Mouse (Mus musculus) cerebral cortex, adult 2 months (tissue): ENCODE results near the gene Fancg.

Experiments used
- WGBS: fragments of 180-500 bp; shearing (Covaris S2); methylation state at CpG from one replicate; pipeline ENCODE4 v1.1.7; 2018; 5-methylcytosine and 5-hydroxymethylcytosine counted together

The Fancg gene

DNA sequence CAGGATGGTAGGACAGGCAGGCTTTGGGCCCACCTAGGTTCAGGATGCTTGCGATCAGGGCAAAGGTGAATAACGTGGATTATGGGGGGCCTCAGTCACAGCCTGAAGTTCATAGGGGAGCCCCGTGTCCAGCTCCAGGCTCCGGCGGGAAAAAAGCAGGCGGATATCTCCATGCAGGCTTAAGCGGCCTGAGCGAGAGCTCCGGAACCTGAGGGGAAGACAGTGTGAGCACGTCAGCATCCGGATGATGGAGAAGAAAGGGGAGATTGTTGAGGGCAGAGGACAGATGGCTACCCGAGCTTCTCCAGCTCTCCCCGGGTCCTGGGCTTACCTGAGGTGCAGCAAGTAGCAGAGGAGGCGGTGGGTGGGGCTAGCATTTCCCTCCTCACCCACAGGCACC, 23.2 kb upstream of the Fancg start:
- 85% methylated on average over 14 of the region's 14 CpGs for WGBS

DNA sequence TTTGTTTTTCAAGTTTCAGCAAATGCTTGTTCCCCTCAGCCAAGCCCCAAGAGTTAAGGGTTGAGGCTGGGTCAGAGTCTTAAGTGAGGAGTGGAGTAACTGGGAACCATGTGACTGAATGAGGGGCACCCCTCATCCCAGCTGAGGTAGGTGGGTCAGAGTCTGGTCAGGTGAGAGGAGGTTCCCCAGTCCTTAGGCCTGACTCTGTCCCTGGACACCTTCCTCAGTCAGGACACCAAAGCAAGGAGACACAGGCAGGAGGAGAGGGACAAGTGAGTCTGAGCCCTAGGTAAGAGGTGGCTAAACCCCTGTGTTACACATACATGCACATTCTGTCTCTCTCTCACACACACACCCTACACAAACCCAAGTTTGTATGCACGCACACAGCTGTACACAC, 22.2 kb upstream of the Fancg start:
- WGBS = 86% methylated on average over 1 of the region's 1 CpGs

DNA sequence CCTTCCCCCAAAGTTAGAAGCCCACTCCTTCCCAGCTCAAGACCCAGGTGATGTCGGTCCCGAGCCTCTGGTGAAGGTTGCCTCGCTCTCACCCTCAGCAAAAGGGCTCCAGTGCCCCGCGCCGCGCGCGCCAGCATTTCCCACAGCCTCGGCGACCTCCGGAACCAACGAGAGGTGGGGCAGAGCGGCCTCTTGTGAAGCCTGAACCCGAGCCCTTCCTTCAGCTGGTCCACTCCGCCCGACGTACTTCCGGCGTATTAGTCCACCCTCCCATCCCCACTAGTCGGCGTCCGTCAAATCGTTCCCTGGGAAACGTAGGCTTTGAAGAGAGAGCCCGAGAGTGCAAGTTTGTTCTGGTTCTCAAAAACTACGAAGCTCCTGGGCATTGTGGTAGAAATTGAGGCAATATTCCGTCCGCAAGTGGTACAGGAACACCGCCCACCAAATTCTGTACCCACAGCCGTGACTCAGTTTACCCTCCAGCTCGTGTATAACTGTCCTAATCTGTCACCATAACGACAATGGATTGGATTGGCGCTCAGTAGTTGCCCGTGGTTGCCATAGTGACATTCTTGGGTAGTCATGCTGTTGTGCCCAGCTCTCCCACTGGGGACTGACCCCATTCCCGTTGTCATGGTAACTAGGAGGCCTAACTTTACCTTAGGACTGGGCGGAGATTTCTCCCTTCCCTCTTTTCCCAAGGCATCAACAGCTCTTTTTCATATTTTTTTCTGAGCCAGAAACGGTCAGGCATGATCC, 21.1 kb upstream of the Fancg start, which contains the start of gene Stoml2:
Gene Stoml2, minus strand, starts transcription at position 474 of the 759 bp plus-strand sequence.
- WGBS = 1% methylated on average over 38 of the region's 38 CpGs

DNA sequence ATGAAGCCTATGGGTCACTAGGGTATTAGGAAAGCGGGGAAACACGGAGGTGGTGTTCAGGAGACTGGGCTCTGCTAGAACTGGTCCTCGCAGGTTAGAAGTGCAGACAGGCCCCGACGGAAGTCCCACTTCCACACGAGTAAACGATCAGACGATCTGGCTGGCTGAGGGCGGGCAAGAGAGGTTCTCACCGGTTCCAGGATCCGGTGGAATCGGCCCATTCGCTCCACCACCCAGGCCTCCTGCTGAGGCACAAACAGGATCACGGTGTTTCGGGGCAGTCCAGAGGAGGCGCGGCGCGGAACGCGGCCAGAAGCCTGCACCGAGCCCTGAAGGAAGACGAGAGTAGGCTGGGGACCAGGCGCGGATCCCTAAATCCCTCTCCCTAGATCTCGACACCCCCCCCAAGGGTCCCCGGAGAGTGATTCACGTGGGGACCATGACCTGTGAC, 20.5 kb upstream of the Fancg start:
- WGBS = under 1% methylated on average over 28 of the region's 28 CpGs

DNA sequence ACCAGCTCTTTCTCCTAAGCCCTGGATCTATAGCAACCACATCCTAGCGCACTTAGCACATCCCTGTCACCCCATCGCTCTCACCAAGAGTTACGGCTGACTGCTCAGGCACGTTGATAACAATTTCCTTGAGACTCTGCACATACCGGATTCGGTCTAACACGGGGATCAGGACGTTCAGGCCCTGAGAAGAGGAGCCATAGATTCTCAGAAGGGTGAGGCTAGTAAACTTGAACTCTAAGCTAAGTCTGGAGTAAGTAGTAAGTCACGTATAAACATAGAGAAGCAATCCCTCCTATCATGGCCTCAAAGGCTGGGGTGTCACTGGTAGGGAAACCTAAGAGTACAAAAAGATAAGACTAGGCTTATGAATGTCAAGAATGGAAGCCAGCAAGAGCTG, 20.0 kb upstream of the Fancg start:
- 78% methylated on average over 9 of the region's 9 CpGs for WGBS

DNA sequence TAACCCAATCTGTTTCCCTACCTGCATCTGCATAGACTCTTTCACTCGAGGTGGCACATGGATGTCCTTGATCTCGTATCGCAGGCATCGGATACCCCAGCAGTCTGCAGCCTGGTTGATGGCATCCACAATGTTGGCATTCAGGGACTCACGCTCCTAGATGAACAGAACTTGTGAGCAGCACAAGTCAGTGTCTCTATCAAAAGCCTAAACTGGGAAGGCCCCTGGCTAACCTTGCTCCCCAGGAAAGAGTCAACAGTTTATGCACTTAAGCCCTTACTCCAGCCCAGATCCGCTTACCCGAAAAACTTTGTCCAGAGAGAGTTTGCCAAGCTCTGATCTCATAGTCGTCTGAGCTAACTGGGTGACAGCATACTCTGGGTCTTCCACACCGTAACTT, 19.4 kb upstream of the Fancg start:
- 91% methylated on average over 9 of the region's 9 CpGs for WGBS

DNA sequence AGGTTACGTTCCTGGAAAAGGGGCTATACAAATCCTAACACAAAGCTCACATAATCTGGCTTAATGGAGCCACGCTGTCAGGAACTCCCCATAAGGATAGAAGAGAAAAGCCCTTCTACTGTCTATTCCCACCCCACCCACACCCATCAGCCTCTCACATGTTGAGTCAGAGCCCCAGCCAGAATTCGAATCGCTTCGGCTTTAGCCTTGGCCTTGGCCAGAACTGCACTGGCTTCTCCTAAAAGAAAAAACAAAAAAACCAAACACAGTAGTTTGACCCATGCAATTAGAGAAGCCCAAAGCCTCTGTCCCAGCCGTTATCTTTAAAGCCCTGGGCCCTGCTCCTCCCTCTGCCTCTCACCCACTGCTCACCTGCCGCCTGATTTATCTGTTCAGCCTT, 18.8 kb upstream of the Fancg start:
- WGBS = 77% methylated on average over 7 of the region's 7 CpGs

DNA sequence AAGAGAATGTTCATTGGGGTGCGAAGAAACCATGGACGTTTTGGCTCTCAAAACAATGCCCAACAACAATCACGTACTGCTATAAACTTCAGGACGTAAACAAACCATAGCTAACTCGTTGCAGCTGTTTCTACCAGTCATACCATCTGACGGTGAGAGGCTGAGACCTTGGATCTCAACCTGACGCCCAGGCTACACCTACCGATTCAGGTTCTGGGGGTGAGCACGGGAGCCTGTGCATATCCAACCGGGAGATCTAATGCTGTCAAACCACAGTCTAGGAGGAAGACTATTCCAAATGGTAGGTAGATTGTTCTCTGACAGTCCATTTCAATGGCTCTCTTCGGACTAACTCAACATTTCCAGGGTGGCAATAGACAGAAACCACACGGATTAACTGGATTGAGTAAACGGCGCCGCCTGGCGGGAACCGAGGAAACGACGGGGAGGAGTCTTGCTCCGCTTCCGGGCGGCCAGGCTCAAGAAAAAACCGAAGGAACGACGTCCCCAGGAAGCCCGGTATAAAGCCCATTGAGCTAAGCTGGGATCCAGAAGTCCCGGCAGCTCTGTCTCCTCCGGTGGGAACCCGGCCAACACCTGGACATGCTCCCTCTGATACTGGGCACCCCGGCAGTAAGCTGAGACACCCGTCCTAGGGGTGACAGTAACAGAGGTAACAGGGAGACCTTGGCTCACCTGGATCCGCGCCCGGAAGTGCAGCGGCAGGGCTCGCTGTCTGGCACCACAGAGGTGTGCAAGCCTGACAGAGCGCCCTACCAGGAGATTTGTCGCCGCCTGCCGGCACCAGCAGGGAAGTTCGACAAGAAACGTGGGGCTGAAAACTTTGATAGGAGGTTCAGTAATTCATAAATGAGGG, 15.0 kb upstream of the Fancg start, which contains the start of gene Pigo:
Gene Pigo, minus strand, starts transcription at position 736 of the 877 bp plus-strand sequence.
- WGBS = 6% methylated on average over 42 of the region's 42 CpGs

DNA sequence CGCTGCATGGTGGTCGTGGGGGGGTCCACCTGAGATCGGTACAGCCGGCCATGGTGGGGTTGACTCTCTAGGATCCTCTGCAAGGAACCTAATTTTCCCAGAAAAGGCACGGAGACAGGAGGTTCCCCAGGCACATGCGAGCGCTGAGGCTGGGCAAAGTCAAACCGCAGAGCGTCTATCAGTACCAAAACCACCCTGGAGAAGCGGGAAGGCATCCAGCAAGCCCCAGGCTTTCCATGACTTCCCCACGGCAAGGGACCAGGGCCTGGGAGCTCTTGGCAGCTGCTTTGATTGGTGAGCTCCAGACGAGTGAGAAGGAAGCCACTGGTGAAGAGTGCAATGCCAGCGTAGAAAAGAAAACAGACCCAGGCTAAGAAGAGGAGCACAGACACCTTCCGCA, 14.4 kb upstream of the Fancg start:
- 73% methylated on average over 14 of the region's 14 CpGs for WGBS

DNA sequence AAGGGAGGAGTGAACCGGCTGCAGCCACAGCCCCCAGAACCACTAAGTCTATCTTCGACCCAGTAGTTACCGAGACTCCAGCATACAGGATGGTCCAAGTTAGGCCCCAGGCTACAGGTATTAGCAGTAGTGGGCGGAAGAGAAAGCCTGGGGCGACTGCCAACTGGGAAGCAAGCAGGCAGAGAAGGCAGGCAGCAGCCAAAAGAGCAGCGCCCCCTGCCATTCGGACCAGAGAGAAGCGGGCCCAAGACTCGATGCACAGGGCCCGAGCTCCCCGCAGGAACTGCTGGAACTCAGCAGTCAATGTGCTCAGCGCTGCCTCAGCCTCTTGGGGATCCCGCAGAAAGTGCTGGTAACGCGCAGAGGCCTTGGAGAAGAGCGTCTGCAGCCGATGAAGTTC, 11.0 kb upstream of the Fancg start:
- 74% methylated on average over 17 of the region's 17 CpGs for WGBS

DNA sequence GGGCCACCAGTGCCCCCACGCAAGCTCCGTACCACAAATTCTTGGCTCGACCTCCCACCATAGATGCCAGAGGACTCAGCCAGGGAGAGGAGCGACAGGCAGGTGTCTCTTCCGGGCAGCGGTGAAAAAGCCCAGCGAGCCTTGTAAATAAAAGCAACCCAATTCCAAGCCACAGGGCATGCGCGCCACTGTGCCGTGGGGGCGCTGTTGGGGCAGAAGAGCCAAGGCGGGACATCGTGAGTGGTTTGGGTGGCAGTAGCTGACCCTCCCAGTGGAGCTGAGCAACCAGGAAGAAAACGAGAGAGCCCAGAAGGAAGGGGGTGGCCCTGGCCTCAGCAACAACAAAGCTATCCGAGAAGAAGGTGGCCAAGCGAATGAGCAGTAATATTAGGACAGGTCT, 10.6 kb upstream of the Fancg start:
- WGBS = 85% methylated on average over 16 of the region's 16 CpGs

DNA sequence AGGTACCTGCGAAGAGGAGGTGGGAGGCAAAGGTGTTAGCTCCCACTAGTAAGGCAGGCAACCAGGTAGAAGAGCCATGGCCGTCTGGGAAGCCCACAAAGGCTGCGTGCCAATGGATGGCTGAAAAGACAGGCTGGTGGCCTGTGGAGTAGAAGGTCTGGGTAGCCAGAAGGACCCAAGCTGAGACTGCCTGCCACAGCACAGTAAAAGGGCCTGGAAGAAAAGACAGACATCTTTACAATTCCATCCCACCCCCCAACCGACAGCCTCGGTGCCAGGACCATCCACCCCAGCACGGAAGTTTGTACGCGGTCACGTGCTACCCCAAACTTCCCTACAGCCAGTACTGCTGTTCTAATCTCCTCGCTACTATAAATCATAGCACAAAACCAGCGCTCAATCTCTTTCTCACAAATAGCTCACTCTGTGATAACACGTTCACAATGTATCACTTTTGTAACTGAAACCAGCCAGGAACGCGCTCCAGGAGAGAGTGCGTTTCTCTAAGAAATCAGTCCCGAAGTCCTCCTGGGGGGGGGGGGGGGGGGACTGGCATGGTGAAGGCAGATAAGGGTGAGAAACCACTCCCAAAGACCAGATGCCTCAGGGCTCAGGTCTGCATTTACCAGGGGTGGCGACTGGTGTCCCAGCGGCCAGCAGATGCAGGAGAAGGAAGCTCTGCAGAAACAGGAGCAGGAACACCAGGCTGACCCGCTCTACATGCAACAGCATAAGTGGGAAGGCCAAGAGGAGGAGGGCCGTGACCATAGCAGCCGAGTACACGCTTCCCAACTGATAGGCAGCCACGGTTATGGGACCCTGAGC, 9.5 kb upstream of the Fancg start:
- 92% methylated on average over 23 of the region's 23 CpGs for WGBS

DNA sequence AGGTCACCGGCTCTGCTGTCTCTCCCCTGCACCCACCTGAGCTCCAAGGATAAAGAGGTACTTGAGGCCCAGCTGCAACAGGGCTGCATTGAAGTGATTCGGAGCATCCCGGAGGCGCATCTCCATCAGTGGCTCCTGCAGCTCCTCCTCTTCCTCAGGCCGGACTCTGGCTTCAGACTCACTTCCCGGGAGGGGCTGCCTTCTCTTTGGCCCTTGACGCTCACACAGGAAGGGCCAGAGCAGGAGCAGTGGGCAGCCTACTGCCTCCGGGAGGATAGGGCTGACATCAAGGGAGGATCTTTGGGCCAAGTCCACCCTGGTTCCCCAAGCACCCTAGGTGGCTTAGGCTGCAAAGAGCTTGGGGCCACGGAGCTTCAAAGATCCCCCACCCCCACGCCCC, 8.9 kb upstream of the Fancg start:
- WGBS = 86% methylated on average over 10 of the region's 10 CpGs

DNA sequence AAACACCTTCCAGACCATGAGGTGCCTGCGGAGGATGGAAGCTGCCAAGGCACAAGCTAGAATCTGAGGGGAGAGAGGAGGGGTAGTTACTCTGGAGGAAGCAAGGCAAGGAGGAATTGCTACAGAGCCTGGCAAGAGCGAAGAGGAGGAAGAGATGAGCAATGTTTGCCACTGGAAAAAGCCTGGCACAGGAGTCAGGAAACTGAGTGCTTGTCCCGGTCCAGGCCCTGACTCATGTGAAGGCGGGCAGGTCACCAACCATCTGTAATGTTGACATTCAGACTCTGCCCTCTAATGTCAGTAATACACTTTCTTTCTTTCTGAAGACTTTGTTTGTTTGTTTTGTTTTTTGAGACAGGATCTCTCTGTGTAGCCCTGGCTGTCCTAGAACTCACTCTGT, 7.8 kb upstream of the Fancg start:
- whole genome bisulfite sequencing = 94% methylated on average over 4 of the region's 4 CpGs

DNA sequence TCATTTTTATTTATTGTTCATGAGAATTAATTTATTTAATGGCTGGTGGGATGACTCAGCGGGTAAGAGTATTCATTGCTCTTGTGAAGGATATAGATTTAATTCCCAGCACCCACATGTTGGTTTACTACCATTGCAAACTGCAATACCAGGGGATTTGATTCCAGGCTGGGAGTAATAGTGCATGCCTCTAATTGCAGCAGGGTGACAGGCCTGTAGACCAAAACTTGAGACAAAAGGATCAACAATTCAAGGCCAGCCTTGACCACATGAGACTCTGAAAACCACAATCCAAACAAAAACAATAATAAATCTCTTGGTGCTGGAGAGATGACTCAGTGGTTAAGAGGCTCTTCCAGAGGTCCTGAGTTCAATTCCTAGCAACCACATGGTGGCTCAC, 1.8 kb upstream of the Fancg start:
- WGBS = 98% methylated on average over 1 of the region's 1 CpGs

DNA sequence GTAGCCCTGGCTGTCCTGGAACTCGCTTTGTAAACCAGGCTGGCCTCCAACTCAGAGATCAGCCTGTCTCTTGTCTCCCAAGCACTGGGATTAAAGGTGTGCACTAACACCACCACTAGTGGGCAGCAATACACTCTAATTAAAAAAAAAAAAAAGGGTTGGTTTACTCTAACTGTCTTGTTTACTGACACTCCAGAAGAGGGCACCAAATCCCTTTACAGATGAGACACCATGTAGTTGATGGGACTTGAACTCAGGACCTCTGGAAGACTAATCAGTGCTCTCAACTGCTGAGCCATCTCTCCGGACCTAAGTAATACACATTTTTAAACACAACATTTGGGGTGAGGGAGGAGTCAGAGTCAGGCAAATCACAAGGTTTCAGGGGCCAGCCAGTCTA, 4.5 kb downstream of the Fancg start:
- 54% methylated on average over 2 of the region's 2 CpGs for WGBS

DNA sequence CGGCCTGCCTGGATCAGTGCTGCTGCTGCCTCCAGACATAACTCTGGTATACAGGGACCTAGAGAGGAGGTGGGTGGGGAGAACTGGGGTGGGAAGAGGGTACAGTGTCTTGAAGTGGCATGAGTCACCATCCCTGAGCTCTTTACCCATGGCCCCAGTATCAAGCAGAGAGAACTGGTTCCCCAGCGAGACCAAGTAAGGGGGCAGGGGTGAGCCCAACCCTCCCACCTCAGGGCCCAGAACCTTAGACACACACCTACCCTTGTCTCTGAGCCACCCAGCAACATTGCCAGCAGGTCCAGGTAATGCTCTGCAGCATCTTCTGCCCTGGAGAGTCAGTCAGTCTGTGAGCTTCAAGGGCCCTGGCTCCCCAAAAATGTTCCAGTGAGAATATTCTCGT, 5.4 kb downstream of the Fancg start:
- 80% methylated on average over 3 of the region's 3 CpGs for WGBS

DNA sequence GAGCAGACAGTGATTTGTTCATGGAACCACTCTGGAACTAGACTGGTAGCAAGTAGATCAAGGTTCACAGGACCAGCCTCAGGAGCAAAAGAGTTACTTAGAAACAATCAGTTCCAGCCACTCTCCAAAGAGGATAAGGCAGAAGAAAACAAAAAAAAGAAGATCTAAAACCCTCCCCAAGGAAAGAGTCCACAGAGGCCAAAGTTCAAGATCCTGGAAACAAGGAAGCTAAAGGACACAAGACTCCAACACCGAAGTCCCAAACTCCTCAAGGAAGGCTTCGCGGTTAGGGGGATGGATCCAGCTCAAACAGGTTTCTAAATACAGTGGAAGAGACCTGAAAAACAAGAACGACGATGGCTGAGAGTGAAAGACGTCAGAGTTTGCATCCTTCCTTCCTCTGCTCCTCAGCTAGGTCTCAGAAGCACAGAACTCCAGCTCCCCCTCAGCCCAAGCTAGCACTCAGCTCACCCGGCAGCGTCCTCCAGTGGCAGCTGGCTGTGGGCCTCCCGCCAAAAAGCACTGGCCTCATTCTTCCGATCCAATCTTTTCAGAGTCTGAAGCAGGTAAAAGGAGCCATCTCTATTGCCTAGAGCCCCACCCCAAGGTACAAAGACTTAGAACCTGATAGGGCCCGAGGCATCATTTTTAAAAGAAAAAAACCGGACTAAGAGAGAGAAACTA, 7.4 kb downstream of the Fancg start:
- WGBS = 67% methylated on average over 12 of the region's 12 CpGs

DNA sequence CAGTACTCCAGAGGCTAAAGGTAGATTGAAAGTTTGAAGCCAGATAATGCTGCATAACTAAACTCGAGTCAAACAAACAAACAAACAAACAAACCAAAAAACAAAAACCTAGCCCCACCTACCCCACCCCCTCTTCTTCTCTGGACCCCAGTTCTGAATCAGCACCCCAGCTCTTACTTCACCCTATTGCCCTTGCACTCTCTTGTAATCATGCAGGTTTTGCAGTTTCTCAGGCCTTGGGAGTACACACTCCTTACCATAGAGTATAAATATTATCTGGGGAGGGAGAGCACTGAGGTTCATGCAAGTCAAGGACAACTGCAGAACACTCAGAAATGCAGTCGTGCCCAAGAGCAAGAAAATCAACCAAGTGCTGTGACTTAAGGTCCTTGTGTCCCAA, 9.0 kb downstream of the Fancg start:
- 89% methylated on average over 2 of the region's 2 CpGs for WGBS

DNA sequence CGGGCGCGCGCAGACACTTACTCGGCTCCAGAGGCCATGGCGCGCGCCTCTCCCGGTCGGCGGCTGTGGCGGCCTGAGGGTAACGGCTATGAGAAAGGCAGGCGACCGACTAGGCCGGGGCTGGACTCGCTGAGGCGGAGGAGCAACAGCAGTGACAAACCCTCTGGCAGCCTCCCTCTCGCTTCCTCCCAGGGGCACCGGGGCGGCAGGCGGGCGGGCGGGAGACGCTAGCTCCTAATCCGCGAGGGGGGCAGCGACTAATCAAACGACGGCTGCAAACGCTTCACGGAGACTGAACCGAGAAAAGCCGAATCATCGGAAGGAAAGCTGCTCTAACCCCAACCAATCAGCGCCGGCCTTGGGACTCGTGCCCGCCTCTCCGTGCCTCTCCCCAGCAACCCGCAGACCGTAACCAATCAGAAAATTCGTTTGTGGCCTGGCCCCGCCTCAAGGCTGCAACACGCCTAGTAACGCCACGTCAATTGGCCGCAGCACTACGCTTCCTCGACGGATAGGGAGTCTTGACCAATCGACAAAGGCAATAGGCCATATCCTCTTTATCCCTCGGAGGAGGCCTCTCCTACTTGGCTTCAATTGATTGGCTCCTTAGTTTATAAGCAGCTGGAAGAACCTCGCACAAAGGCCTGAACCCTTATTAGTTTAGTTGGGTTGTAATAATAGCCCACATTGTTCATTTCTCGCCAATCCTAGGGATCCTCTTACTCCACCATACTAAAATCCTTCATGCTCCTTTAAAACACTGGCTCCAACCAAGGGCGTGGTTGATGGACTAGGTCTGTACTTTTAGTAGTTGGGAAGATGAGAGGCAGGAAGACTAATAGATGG, 9.9 kb downstream of the Fancg start, which contains the start of gene Vcp:
Gene Vcp, minus strand, starts transcription at position 367 of the 846 bp plus-strand sequence.
- WGBS = 1% methylated on average over 56 of the region's 56 CpGs
